Mouse (Mus musculus): ENCODE results near the gene Elovl6. TPM values are rescaled to one million over a fixed set of nuclear protein-coding genes. Genes with fewer than 3 reads are reported as not detected.

The Elovl6 gene
- polyA plus RNA-seq, 1 experiment from 2014 or later: 34.2 TPM

DNA sequence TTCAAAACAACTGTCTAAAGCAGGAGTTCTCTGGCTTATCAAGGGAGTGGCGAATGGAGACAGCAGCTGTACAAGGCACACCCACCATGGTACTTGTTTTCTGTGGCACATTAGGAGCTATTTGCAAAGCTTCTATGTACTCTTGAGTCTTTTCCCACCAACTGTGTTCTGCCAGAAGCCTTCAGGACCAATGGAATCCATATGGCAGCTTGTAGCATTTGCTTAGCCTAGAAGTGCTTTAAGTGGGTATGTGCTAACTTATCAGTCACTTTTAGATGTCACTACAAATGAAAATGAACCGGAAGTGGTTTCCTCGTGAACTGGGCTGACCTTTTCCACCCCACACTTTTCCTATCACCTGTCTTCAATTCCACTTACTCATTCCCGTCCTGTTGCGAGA is 89.1 kb downstream of the Elovl6 start:
- Histone ChIP-seq H3K4me2 (ENCODE audit: low read length) (no peak overlapping the region), H3K27ac (no peak overlapping the region), H3K4me1 (replicated peaks; ENCODE audit: insufficient read depth, low read length) (peaks cover 8% of the 10 kb centered on the region; the same call in 1 of the 2 replicates), H3K9ac (ENCODE audit: low read depth, low read length) (no peak overlapping the region), H3K4me3 (replicated peaks; ENCODE audit: low read depth, low read length) (no peak overlapping the region), H3K36me3 (ENCODE audit: insufficient read depth, low read length) (no peaks in the 10 kb centered on the region), H3K9me3 (replicated peaks; ENCODE audit: low read length) (no peaks in the 10 kb centered on the region), H3K27me3 (ENCODE audit: insufficient read depth, low read length) (no peaks in the 10 kb centered on the region)
- ATAC-seq (replicated peaks; ENCODE audit: low FRiP score, low read depth) (no peak), DNase-seq (ENCODE audit: low spot score) (no peak)
- no peak for TF ChIP-seq CTCF (IDR thresholded peaks at IDR 0.05; ENCODE audit: low read depth)
- WGBS: 64% methylated on average over 5 of the region's 5 CpGs

DNA sequence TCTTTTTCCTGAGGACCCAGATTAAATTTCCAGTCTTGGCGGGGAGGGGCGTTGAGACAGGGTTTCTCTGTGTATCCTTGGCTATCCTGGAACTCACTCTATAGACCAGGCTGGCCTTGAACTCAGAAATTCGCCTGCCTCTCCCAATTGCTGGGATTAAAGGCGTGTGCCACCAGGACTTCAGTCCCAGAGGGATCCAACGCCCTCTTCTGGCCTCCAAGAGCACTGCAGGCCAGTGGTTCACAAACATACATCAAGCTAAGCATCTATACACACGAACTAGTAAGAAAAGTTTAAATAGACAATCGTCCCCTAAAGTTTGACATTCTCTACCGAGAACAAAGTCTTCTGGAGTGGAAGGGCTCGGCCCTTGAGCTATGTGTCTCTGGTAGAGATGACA is 90.0 kb downstream of the Elovl6 start:
- no peaks in the 10 kb centered on the region for H3K36me3 ChIP-seq (ENCODE audit: insufficient read depth, low read length)
- WGBS: 70% methylated on average over 9 of the region's 9 CpGs
- peak; percentile 60 for TF ChIP-seq CTCF (IDR thresholded peaks at IDR 0.05; ENCODE audit: low read depth)
- H3K27me3 ChIP-seq (ENCODE audit: insufficient read depth, low read length): no peaks in the 10 kb centered on the region
- no peak overlapping the region for H3K27ac ChIP-seq
- no peak overlapping the region for H3K9ac ChIP-seq (ENCODE audit: low read depth, low read length)
- ATAC-seq (replicated peaks; ENCODE audit: low FRiP score, low read depth): no peak
- peaks cover 8% of the 10 kb centered on the region; the same call in 1 of the 2 replicates for H3K4me1 ChIP-seq (replicated peaks; ENCODE audit: insufficient read depth, low read length)
- no peak for DNase-seq (ENCODE audit: low spot score)
- H3K4me3 ChIP-seq (replicated peaks; ENCODE audit: low read depth, low read length): no peak overlapping the region
- no peaks in the 10 kb centered on the region for H3K9me3 ChIP-seq (replicated peaks; ENCODE audit: low read length)
- H3K4me2 ChIP-seq (ENCODE audit: low read length): no peak overlapping the region

DNA sequence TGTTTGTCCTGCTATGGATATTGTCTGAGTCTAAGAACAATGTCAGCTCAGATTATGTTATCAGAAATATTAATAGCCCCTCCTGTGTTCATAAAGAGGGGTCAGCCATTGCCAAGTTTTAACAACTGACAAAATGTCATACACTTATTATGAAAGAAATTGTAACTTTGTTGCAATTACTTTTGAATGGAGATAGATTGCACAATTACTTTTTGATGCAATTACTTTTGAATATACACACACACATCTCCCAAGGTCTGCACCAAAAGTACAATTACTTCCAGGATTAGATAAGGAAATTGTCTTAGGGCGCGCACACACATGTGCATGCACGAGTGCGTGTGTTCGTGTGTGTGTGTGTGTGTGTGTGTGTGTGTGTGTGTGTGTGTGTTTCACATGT is 90.5 kb downstream of the Elovl6 start:
- no peak overlapping the region for H3K4me2 ChIP-seq (ENCODE audit: low read length)
- no peak for TF ChIP-seq CTCF (IDR thresholded peaks at IDR 0.05; ENCODE audit: low read depth)
- 96% methylated on average over 5 of the region's 5 CpGs for WGBS
- no peak overlapping the region for H3K4me3 ChIP-seq (replicated peaks; ENCODE audit: low read depth, low read length)
- H3K9ac ChIP-seq (ENCODE audit: low read depth, low read length): no peak overlapping the region
- H3K36me3 ChIP-seq (ENCODE audit: insufficient read depth, low read length): peaks cover 3% of the 10 kb centered on the region; the same call in 1 of the 2 replicates
- H3K27me3 ChIP-seq (ENCODE audit: insufficient read depth, low read length): no peaks in the 10 kb centered on the region
- H3K4me1 ChIP-seq (replicated peaks; ENCODE audit: insufficient read depth, low read length): peaks cover 8% of the 10 kb centered on the region; the same call in 1 of the 2 replicates
- H3K27ac ChIP-seq: no peak overlapping the region
- H3K9me3 ChIP-seq (replicated peaks; ENCODE audit: low read length): no peaks in the 10 kb centered on the region
- no peak for DNase-seq (ENCODE audit: low spot score)
- no peak for ATAC-seq (replicated peaks; ENCODE audit: low FRiP score, low read depth)

DNA sequence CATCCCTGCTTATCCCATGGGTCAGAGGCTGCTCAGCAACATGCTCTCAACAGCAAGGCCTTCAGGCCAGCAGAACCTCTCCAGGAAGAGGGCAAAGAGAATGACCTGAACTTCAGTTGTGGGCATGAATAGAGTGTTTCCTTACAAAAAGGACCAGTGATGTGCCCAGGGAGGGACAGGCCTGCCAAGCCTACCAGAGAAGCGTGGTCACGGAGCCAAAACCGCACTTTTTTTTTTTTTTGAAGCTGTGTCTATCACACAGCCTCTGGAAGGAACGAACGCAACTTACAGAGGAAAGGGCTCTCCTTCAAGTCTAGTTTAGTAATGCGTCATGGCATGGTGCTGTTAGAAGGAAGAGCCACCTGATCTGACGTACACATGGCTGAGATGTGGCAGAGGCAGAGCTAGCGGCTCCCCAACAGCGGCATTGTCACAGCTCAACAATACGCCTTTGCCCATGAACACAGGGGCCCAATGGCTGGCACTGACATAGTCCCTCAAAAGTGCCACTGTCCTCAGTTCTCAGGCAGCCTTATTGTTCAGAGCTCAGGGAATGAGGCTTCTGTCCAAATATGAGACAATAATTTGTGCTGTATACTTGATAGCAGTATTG is 92.1 kb downstream of the Elovl6 start:
- TF ChIP-seq CTCF (IDR thresholded peaks at IDR 0.05; ENCODE audit: low read depth): no peak
- no peak for ATAC-seq (replicated peaks; ENCODE audit: low FRiP score, low read depth)

DNA sequence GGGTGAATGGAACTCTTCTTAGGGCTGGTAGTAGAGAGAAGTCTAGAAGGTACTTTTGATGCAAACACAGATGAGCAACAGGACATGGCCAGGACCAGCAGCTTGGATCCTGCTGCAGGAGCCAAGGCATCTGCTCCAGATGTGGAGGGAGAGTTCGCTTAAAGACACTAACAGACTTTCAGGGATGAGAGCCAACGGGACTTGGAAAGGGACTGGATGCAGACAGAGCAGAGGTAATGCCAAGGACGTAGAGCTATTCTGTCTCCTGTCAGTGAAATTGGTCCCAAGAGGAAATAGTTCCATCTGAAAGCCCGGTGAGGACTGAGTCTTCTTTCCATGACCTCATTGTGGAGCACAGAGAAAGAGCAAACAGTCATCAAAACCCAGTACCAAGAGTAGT is 95.1 kb downstream of the Elovl6 start:
- Histone ChIP-seq H3K27me3 (ENCODE audit: insufficient read depth, low read length) (no peaks in the 10 kb centered on the region), H3K4me3 (replicated peaks; ENCODE audit: low read depth, low read length) (no peak overlapping the region), H3K27ac (no peak overlapping the region), H3K4me2 (ENCODE audit: low read length) (no peak overlapping the region), H3K36me3 (ENCODE audit: insufficient read depth, low read length) (peaks cover 11% of the 10 kb centered on the region; the same call in 1 of the 2 replicates), H3K9ac (ENCODE audit: low read depth, low read length) (no peak overlapping the region), H3K4me1 (replicated peaks; ENCODE audit: insufficient read depth, low read length) (no peaks in the 10 kb centered on the region), H3K9me3 (replicated peaks; ENCODE audit: low read length) (no peaks in the 10 kb centered on the region)
- ATAC-seq (replicated peaks; ENCODE audit: low FRiP score, low read depth) (no peak), DNase-seq (ENCODE audit: low spot score) (no peak)
- WGBS: 76% methylated on average over 4 of the region's 4 CpGs
- TF ChIP-seq CTCF (IDR thresholded peaks at IDR 0.05; ENCODE audit: low read depth): no peak

More for the DNA sequence above, 92.1 kb downstream of the Elovl6 start:
- Histone ChIP-seq H3K4me3 (replicated peaks; ENCODE audit: low read depth, low read length) (no peak overlapping the region), H3K4me2 (ENCODE audit: low read length) (no peak overlapping the region), H3K27ac (no peak overlapping the region; the same call in 1 of the 2 replicates), H3K9ac (ENCODE audit: low read depth, low read length) (no peak overlapping the region), H3K36me3 (ENCODE audit: insufficient read depth, low read length) (peaks cover 6% of the 10 kb centered on the region; the same call in 1 of the 2 replicates), H3K27me3 (ENCODE audit: insufficient read depth, low read length) (no peaks in the 10 kb centered on the region), H3K4me1 (replicated peaks; ENCODE audit: insufficient read depth, low read length) (peaks cover 8% of the 10 kb centered on the region; the same call in 1 of the 2 replicates), H3K9me3 (replicated peaks; ENCODE audit: low read length) (no peaks in the 10 kb centered on the region)
- 92% methylated on average over 10 of the region's 10 CpGs for WGBS
- no peak for DNase-seq (ENCODE audit: low spot score)

DNA sequence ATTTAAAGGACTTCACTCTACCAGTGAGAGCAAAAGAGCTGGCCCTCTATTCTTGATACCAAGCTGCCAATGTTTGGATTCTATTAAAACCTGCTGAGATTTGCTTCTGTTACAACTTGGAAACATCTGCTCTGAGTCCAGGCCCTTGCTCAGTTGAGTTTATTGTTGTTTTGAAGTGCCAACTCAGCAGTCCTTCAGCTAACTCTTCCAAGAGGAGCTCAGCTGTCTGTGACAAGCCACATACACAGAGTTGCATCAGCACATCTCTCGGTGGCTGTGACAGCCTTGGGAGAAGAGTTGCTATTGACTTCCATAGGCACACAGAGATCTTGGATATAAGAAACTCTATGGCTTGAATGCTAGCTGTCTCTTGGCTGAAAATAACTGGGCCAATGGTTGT is 98.9 kb downstream of the Elovl6 start:
- TF ChIP-seq CTCF (IDR thresholded peaks at IDR 0.05; ENCODE audit: low read depth): no peak
- Histone ChIP-seq H3K36me3 (ENCODE audit: insufficient read depth, low read length) (peaks cover 15% of the 10 kb centered on the region; the same call in 1 of the 2 replicates), H3K4me1 (replicated peaks; ENCODE audit: insufficient read depth, low read length) (no peaks in the 10 kb centered on the region), H3K9ac (ENCODE audit: low read depth, low read length) (no peak overlapping the region), H3K9me3 (replicated peaks; ENCODE audit: low read length) (no peaks in the 10 kb centered on the region), H3K4me3 (replicated peaks; ENCODE audit: low read depth, low read length) (no peak overlapping the region), H3K4me2 (ENCODE audit: low read length) (no peak overlapping the region), H3K27ac (no peak overlapping the region), H3K27me3 (ENCODE audit: insufficient read depth, low read length) (no peaks in the 10 kb centered on the region)
- ATAC-seq (replicated peaks; ENCODE audit: low FRiP score, low read depth) (no peak), DNase-seq (ENCODE audit: low spot score) (no peak)
- 83% methylated on average over 1 of the region's 1 CpGs for WGBS

Data from kidney, postnatal 0 days (tissue).